Mouse (Mus musculus): ENCODE data around the gene Zbp1.
A peak's percentile ranks its signal among the peaks of the same experiment; 100 is the strongest.

The Zbp1 gene

DNA sequence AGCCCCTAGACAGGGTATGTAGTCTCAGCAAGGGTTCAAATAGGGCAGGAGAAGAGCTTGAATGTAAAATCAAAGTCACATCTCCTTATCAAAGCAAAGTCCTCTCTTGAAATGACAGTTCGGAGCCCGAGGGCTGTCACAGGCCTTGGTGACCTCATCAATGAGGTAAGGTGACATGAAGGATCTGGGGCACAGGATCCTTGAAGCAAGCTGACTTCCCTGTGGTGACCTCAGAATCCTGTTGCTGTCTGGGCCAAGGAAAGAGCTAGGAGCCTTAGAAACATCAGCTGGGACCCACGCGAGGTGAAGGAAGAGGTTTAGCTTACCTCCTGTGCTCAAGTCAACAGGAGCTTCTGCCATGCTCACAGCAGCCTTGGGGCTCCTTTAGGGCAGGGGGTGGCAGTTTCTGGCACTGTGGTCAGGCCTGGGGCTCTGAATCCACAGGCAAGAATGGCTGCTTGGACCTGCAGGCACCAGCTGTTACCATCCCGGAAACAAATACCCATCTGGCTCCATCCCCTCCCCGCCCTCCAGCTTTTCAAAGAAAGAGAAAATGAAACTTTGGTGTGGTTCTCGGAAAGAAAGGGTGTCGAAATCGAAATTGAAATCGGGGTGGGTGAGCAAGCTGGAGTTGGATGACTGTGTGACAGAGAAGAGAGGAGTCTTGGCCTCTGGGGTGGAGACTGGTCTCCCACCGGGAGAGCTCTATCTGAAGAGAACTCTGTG lies at the start of gene Zbp1:
TSS of gene Zbp1 (minus strand) at position 508 of the 726 bp plus-strand sequence.
- no peak for DNase-seq (ENCODE audit: low spot score)

DNA sequence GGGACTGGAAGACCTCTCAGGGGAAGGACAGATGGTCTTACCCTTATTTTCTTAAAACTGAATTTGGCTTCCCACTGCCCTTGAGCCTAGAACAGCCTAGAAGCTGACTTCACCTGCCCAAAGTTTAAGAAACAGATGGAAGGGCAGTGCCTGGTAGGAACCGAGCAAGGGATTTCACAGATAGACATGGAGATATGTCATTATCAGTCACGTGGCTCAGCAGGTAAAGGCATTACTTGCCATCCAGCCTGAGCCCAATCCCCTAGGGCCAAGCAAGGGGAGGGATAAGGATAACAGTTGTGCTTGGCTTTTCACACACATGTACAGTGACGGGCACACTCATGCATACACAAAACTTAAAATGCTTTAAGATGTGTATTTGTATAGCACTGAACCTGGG lies 48.8 kb upstream of the Zbp1 start:
- no peak for DNase-seq (ENCODE audit: low spot score)

DNA sequence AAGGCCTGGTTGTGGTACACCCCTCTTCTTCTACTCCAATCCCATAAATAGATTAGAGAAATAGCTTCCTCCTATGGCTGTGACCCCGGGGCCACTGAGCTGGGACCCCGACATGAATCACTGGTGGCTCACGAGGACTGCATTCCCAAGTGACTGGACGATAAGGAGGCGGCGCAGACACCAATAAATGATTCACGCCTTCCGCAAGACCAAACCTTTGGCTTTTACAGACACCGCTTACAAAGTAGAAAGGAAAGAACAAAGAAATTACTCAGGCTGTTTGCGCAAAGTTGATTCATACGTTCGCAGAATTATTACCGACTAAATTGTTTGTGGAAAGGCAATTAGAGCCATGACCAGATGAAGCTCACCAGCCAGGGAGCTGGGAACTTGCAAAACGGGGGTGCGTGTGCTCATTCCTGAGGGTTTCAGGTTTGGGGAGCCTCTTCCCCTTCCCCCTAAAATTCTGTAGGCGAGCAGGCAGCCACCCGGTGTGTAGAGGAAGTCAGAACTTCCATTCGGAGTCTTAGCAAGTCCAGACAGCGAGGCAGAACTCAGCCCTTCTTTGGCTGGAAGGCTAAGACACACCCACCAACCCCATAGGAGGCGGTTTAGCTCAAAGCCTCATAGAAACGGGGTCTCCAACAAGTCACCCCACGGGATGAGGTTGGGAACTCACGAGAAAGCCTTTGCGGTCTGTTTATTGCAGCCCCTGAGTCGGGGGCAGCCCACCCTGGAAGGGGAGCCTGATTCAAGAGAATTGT lies 47.8 kb upstream of the Zbp1 start:
- DNase-seq (ENCODE audit: low spot score), result no peak

DNA sequence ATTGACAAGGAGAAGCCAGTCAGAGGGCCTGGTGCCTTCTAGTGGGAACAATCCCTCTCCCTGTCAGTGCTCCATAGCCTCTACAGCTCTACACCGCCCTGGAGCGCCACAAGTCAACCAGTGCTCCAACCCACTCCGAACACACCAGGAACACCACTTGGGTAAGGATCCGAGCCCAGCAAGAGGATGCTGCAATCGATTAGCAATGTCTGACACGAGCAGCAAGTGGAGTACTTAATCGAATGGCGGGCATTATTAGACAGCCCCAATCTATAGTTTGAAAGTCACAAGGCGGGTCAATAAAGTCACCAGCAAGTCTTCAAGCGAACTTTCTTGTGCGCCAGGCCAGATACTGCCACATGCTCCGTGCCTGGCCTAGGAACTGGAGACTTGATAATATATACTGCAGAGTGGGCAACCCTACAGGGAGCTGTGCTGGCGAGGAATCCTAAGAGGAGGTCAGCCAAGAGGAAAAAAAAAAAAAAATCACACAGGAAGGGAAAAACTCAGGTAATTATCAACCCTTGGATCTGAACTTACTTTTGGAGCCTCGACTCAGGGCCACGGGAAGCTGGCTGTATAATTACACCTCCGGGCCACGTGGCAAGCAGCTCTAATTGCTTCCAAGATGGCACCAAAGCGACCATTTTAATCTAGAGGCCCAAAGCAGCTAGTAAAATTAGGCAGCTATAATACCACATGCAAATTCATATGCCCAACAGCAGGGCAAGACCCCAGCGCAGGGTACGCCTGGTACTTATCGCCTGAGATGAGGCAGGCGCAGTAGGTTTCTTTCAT lies 46.9 kb upstream of the Zbp1 start:
- no peak for DNase-seq (ENCODE audit: low spot score)

DNA sequence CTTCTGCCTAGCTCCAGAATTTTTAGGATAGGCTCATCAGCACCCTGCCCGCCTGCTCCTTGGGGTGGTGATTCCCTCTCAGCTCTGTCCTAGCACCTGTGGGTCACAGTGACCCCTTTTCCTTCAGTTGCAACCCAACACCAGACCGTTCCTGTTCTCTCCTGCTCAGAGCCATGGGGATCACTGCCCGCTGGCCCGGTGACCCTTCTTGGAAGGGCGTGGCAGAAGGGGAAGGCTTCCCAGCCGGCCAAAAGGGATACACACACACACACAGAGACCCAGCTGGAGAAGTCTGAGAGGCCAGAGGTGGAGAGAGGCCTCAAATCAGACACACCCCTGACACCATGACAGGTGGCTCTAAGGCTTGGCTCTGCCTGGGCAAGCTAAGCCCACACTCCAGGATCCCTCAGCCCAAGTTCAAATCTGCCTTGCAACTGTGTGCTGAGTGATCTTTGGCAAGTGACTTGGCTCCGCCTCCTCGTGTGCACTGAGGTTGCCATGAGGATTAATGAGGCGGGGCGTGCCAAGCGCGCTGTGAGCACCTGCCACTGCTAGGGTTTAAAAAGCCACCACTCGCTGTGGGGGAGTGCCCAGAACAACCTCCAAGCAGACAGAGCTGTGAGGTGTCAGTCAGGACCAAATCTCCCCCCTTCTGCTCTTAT lies 45.9 kb upstream of the Zbp1 start:
- DNase-seq (ENCODE audit: low spot score), result peak; percentile 75

DNA sequence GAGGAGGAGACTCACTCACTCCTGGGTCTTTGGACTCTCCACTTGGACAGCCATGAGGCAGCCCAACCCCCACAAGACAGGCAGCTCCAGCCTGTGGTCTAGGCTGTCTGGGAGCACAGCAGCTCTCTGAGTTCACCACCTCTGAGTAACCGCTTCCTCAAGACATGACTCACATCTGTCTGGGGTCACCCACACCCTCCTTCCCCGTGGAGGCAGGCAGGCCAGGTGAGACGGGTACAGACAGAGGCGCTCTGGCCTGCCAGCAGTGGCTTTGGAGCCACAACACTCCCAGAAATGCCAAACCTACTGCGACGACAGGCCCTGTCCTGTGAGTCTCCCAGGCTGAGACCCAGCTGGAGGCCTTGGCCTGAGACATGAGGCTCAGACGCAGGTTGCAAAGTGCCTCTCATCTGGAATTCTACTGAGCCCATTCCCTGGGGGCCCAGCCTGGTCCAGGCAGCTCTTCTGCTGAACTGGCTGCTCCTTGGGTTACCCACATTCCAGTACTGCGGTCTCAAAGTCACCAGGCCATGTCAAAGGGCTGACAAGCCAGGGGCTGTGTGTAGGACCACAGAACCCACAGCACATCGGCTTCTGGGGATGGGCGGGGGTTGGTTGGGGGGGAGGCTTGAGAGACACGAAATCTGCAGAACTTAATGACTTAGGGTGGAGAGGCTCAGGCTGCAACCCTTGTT lies 45.1 kb upstream of the Zbp1 start:
- DNase-seq (ENCODE audit: low spot score), result no peak

DNA sequence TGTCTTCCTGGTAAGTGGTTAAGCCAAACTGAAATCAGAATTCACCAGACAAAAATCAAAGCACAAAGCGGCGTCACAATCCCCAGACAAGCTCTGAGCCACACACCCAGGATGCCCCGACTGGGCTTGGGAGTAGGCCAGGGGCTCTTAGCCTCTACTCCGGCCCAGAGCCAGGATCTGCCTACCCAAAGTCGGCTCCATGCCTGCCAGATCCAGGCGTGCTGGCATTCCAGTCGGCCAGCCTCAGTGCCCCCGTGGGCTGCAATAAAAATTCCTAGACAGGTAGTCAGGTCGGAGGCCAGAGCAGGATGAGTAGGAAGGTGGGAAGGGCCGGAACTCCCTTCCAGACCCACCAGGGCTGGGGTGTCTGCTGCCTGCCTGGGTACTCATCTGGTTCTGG lies 42.8 kb upstream of the Zbp1 start:
- DNase-seq (ENCODE audit: low spot score), result no peak

DNA sequence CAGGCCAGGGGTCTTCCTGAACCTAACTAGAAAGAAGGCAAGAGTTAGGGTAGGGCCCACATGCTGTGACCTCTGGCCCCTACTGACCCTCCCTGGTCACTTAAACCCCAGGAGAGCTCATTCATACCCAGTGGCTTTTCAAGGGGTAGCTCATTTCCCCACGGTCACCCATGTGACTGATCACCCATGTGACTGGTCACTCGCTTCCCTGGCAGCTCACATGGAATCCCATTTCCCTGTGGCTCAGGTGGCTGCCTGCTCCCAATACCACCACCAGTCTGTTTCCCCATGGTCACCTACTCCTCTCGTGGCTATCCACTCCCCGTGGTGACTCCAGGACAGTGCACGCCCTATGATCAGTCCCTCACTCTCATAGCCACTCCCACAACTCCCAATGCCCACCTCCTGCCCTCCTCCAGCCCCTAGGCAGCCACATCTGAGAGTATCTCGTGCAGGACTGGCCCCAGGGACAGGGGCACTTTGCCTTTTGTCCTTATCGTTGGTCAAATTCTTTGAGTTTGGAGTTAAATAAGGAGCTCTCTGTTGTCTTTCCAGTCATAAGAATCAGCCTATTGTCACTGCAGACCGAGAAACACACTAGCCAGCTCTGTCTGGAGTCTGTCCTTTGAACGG lies 39.9 kb upstream of the Zbp1 start:
- DNase-seq (ENCODE audit: low spot score), result no peak

DNA sequence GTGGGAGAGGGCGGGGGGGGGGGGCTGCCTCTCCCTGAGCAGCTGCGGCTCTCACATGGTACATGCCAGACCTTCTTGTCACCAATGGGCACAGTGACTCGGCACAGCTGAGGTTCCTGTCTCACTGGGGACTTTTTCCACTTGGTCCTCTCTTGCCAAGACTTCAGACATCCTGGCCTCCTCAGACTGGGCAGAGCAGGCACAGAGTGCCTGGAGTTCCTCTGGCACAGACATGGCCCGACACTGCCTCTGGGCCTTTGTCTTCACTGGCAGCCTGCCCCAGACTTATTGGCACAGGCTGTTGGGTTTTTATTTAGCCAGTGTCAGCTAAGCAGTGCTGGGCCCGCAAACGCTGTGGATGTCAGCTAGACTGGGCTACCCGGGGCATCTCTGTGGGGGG lies 38.9 kb upstream of the Zbp1 start:
- no peak for DNase-seq (ENCODE audit: low spot score)

DNA sequence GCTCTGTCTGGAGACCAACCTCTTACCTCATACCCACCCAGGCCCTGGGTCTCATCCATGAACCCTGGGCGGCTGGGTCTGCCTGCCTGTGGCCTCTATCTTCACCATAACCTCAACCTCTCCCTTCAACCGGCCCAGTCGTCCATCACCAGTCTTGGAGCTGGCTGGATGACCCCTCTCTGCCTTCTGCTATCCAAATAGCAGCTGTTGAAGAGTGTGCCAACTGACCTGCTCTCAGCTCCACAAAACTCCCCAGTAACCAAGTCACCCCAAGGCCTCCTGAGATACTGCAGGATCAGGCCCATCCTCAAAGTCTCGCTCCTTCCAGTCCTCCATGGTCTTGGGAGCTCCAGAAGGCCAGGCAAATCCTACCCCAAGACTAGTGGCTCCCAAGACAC lies 37.8 kb upstream of the Zbp1 start:
- DNase-seq (ENCODE audit: low spot score), result no peak

DNA sequence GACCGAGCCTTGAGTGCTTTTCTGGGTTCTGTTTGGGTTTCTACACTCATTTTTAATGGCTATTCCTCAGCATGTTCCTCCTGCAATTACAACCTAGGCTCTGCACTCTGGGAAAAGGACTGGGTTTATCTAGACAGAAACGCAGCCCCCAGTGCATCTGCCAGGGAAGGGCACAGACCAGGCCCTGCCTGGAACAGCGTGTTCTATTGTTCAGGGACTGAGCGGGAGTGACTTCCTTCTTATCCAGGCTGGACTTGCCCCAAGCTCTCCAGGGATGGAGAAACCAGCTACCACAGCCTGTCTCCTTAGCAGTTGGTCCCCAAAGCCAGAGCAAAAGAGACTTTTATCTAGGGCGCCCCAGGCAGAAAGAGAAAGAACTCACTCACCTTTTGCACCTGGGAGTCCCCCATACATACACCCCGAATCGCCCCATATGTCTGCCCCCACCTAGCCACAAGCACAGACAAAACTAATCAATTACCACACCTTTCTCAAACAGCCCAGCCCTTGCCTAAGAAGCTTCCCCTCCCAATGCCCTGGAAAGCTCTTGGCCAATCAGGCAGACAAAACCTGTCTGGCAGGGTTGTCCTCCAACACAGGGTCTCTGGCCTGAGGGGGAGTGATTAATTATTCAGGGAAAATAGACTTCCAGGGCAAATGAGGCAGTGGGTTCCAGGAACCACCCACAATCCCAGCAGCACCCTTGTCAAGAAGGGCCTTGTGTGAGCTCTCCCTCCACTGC lies 37.3 kb upstream of the Zbp1 start:
- no peak for DNase-seq (ENCODE audit: low spot score)

DNA sequence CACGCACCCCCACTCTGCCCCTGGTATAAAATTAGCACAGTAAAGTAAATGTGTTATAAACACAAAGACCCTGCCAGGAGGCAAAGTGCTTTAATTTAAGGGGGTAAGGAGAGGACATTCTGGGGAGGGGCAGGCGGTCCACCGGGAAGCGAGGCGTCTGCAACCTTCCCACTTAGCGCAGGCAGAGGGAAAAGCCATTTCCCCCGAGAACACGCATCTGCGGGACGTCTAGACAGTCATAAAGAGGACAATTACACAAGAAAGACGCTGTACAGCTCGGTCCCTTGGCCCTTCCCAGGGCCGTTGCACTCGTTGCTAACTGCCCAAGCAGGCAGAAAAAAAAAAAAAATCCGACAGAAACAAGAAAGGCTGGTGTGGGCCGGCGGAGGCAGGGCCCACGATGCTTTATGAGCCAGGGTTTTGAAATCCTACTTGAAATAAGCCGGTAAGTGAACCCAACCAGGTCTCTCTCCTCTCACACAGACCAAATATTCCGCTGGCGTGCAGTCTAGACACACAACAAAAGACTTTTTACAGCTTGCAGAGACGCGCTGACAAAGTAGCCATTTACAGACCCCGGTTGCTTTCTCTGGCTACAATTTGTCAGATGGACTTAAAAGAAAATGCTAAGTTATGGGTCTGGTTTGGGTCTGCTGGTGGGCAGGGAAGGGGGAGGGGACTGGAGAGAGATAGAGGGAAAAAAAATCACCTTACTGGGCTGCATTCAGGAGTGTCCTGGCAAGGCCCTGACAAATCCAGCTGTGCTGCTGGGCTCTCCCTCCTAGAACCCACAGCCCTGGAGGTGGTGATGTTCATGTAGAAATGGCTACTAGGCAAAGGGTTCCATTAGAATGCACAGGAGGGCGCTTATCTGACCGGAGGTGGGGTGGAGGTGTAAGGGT lies 35.3 kb upstream of the Zbp1 start:
- peak; percentile 58 for DNase-seq (ENCODE audit: low spot score)

DNA sequence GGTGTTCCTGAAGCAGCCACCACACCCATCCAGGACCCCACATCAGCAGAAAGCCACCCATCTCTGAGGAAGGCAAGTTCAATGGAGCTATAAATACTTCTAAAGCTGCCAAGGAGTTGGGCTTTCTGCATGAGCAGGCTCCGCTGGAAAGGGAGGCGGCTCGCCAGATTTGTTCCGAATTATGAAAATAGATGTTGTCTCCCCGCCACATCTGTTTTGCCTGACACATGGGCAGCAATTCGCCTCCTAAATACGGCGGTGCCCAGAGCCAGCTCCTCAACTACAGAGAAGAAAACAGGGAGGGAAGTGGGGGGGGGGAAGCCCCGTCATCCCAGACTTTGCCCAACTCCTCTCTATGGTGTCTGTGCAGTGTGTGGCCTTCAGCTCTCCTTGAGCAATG lies 33.0 kb upstream of the Zbp1 start:
- no peak for DNase-seq (ENCODE audit: low spot score)

DNA sequence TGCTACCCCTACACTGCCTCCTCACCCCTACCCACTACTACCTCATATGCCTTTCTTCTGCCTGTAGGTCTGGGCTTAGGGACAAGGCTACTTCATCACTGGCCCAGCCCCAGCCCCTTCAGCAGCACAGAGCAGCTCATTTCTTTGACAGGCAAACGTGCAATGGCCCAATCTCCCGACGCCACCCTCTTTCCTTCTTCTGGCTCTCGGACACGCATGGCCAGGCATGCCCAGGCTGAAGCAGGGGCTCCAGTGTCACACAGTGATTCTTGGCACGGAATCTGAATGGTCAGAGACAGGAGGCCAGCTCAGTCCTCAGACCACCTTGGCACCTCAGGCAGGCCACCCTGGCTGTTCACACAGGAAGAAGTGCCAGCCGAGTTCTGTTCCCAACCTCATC lies 32.4 kb upstream of the Zbp1 start:
- no peak for DNase-seq (ENCODE audit: low spot score)

DNA sequence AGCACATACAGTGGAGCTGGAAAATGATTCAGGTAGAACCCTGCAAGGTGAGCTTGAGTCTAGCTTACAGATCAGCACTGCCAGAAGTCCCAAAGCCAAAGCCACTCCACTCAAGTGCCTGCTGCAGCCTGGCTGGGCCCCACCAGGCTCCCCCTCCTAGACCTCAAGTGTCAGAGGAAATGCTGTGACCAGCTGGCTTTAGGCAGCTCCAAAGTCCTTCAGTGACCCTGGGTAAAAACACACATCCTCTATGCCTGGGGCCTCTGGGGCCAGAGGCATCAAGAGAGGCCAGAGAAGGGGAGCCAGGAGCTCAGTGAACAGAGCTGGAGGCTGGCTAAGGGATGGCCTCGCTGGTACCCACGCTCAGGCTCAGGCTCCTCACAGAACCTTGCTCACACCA lies 31.7 kb upstream of the Zbp1 start:
- DNase-seq (ENCODE audit: low spot score), result no peak

DNA sequence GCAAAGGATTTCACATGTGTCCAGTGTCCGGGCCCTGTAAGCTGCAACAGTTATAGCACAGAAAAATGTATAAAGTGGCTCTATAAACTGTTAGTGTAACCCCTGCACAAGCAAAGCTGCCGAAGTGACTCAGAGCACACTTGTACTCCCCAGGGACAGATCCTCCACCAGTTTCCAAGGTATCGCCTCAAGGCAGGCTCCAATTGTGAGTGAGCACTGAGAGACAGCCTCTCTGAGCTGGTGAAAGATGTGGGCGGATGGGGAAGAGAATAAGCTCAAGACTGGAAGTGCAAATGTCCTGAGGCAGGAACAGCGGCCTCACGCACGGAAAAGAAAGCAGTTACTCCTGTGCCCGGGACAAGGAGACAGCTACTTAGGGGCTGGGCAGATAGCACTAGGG lies 31.2 kb upstream of the Zbp1 start:
- DNase-seq (ENCODE audit: low spot score), result no peak

DNA sequence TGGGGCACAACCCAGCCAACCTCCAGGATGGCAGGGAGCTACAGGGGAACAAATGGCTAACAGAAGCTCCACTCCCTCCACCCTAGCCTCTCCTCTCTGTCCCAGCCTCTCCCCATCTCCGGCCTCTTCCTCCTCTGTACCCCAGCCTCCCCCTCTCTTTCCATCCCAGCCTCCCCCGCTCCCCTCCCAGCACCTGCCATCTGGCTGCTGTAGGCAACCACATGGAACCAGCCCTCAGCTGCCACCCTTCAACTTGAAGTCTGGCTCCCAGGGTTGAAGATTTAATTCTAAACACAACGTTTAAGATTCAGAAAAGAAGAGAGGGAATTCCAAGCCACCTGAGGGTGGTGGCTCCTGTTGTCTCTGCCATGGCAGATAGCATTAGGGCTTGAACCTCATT lies 30.7 kb upstream of the Zbp1 start:
- no peak for DNase-seq (ENCODE audit: low spot score)

DNA sequence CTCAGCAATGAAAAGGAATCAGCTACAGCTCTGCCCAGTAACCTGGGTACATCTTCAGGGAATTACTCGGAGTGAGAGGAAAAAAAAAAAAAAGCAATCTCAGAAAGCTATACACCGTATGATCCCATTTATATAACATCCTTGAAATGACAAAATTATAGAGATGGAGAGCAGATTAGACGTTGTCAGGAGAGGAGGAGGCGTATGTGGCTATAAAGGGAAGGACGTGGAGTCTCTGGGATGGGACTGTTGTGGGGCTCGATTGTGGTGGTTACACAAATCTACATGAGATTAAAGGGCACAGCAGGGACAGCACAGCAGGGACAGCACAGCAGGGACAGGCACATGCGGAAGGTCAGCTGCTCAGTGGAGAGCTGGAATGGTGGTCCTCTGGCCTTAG lies 30.1 kb upstream of the Zbp1 start:
- no peak for DNase-seq (ENCODE audit: low spot score)

DNA sequence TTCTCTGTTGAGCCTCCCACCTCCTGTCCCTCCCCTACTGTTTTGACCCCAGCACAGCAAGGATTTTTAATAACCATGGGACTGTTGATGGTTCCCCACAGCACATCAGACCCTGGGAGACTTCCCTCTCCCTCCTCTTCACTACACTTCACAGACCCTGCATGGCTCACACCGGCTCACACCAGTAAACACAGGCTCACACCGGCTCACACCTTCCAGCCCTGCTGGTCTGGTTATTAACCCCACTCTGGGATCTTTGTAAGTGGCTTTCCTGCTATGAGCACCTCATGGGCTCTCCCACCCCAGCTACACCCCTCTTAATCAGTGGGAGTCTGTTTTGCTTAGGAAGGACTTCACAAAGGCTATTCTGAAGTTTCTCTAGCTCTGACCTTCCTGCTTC lies 29.2 kb upstream of the Zbp1 start:
- no peak for DNase-seq (ENCODE audit: low spot score)

DNA sequence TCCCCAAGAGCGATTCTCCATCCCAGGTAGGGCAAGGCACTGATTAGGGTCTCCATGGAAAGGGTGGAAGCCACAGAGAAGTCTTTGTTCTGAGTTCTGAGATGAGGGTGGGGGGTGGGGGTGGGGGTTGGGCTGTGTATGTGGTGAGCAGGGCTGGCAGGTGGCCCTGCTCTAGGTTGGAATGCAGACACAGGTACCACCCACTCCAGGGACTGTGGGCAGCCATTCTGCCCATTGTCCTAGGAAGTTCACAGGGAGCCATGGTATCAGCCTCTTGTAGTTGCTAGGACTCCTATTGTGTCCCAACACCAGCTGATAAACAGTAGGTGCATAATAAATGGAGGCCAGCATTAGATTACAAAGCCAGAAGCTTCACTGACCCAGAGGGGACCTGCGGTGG lies 28.5 kb upstream of the Zbp1 start:
- DNase-seq (ENCODE audit: low spot score), result no peak

Measured in retina, embryonic 14.5 days (tissue).